Mouse (Mus musculus): Measurements from ENCODE around the gene Rdh9. TPM values are rescaled to one million over a fixed set of nuclear protein-coding genes. Genes with fewer than 3 reads are reported as not detected.

Gene Rdh9
- 0.27 TPM in 1 of 2 replicates, not detected in the other for total RNA-seq (2012; rRNA removed)

GRCm38 (mm10) chr10:127776011-127776410, at the start of gene Rdh9:
Gene Rdh9, plus strand, starts transcription at chr10:127776386.
- TF ChIP-seq HCFC1 (IDR thresholded peaks at IDR 0.05; ENCODE audit: borderline replicate concordance, insufficient read depth, low read length): no peak
- TF ChIP-seq CHD2 (IDR thresholded peaks at IDR 0.05; ENCODE audit: low read depth, low read length): no peak
- no peak for TF ChIP-seq ZNF384 (IDR thresholded peaks at IDR 0.05; ENCODE audit: low read depth, low read length)
- no peak for TF ChIP-seq MAFK (IDR thresholded peaks at IDR 0.05; ENCODE audit: insufficient read depth, low read depth, low read length)
- no peak for TF ChIP-seq ZC3H11A (IDR thresholded peaks at IDR 0.05; ENCODE audit: borderline replicate concordance, low read depth, low read length)
- Histone ChIP-seq H3K9ac (ENCODE audit: insufficient read depth, low read depth, low read length, poor library complexity, severe bottlenecking) (no peak within 1 kb of the TSS), H3K4me3 (ENCODE audit: insufficient read depth in 1 of 2, low read depth in 1 of 2, low read length in 2 of 2, poor library complexity in 1 of 2, severe bottlenecking in 1 of 2) (no peak within 1 kb of the TSS), H3K9me3 (ENCODE audit: control insufficient read depth, insufficient read depth, low read depth, low read length) (no peaks in the 10 kb centered on the region), H3K27ac (ENCODE audit: insufficient read depth, low read depth, low read length, poor library complexity, severe bottlenecking) (no peak within 1 kb of the TSS), H3K36me3 (ENCODE audit: control insufficient read depth, insufficient read depth, low read length, poor library complexity, severe bottlenecking) (no peaks in the 10 kb centered on the region), H3K4me1 (ENCODE audit: control insufficient read depth in 2 of 2, insufficient read depth in 2 of 2, low read length in 2 of 2, poor library complexity in 1 of 2) (no peaks in the 10 kb centered on the region)
- in situ Hi-C loops (cut with MboI; ENCODE audit: low sequenced_read_pairs in 2 of 2, unreplicated experiment in 2 of 2): no loop called here
- no peak for DNase-seq (ENCODE audit: low read depth, low spot score)

GRCm38 (mm10) chr10:127728437-127728836, 47.7 kb upstream of the Rdh9 start:
- TF ChIP-seq CHD2 (IDR thresholded peaks at IDR 0.05; ENCODE audit: low read depth, low read length) (no peak), ZC3H11A (IDR thresholded peaks at IDR 0.05; ENCODE audit: borderline replicate concordance, low read depth, low read length) (no peak), MAFK (IDR thresholded peaks at IDR 0.05; ENCODE audit: insufficient read depth, low read depth, low read length) (no peak), ZNF384 (IDR thresholded peaks at IDR 0.05; ENCODE audit: low read depth, low read length) (no peak), HCFC1 (IDR thresholded peaks at IDR 0.05; ENCODE audit: borderline replicate concordance, insufficient read depth, low read length) (no peak)
- Histone ChIP-seq H3K4me3 (ENCODE audit: insufficient read depth in 1 of 2, low read depth in 1 of 2, low read length in 2 of 2, poor library complexity in 1 of 2, severe bottlenecking in 1 of 2) (no peak overlapping the region), H3K4me1 (ENCODE audit: control insufficient read depth in 2 of 2, insufficient read depth in 2 of 2, low read length in 2 of 2, poor library complexity in 1 of 2) (peaks cover 6 to 7% of the 10 kb centered on the region in 2 experiments; a peak in 1 of 4 replicates), H3K9ac (ENCODE audit: insufficient read depth, low read depth, low read length, poor library complexity, severe bottlenecking) (no peak overlapping the region), H3K9me3 (ENCODE audit: control insufficient read depth, insufficient read depth, low read depth, low read length) (no peaks in the 10 kb centered on the region), H3K27ac (ENCODE audit: insufficient read depth, low read depth, low read length, poor library complexity, severe bottlenecking) (no peak overlapping the region), H3K36me3 (ENCODE audit: control insufficient read depth, insufficient read depth, low read length, poor library complexity, severe bottlenecking) (no peaks in the 10 kb centered on the region)
- in situ Hi-C loops (cut with MboI; ENCODE audit: low sequenced_read_pairs in 2 of 2, unreplicated experiment in 2 of 2): no loop called here
- DNase-seq (ENCODE audit: low read depth, low spot score): no peak

GRCm38 (mm10) chr10:127730285-127730932, 45.8 kb upstream of the Rdh9 start:
- H3K4me1 ChIP-seq (ENCODE audit: control insufficient read depth in 2 of 2, insufficient read depth in 2 of 2, low read length in 2 of 2, poor library complexity in 1 of 2): peaks cover 7 to 13% of the 10 kb centered on the region in 2 experiments; a peak in 1 of 4 replicates
- H3K27ac ChIP-seq (ENCODE audit: insufficient read depth, low read depth, low read length, poor library complexity, severe bottlenecking): no peak overlapping the region
- DNase-seq (ENCODE audit: low read depth, low spot score): no peak
- no peak overlapping the region for H3K4me3 ChIP-seq (ENCODE audit: insufficient read depth in 1 of 2, low read depth in 1 of 2, low read length in 2 of 2, poor library complexity in 1 of 2, severe bottlenecking in 1 of 2)
- H3K9ac ChIP-seq (ENCODE audit: insufficient read depth, low read depth, low read length, poor library complexity, severe bottlenecking): no peak overlapping the region
- in situ Hi-C loops (cut with MboI; ENCODE audit: low sequenced_read_pairs in 2 of 2, unreplicated experiment in 2 of 2): no loop called here
- no peaks in the 10 kb centered on the region for H3K36me3 ChIP-seq (ENCODE audit: control insufficient read depth, insufficient read depth, low read length, poor library complexity, severe bottlenecking)
- H3K9me3 ChIP-seq (ENCODE audit: control insufficient read depth, insufficient read depth, low read depth, low read length): no peaks in the 10 kb centered on the region
- TF ChIP-seq HCFC1 (IDR thresholded peaks at IDR 0.05; ENCODE audit: borderline replicate concordance, insufficient read depth, low read length): no peak
- no peak for TF ChIP-seq ZC3H11A (IDR thresholded peaks at IDR 0.05; ENCODE audit: borderline replicate concordance, low read depth, low read length)
- TF ChIP-seq ZNF384 (IDR thresholded peaks at IDR 0.05; ENCODE audit: low read depth, low read length): no peak
- TF ChIP-seq MAFK (IDR thresholded peaks at IDR 0.05; ENCODE audit: insufficient read depth, low read depth, low read length): no peak
- no peak for TF ChIP-seq CHD2 (IDR thresholded peaks at IDR 0.05; ENCODE audit: low read depth, low read length)

GRCm38 (mm10) chr10:127730933-127731310, 45.3 kb upstream of the Rdh9 start:
- H3K27ac ChIP-seq (ENCODE audit: insufficient read depth, low read depth, low read length, poor library complexity, severe bottlenecking): no peak overlapping the region
- H3K9ac ChIP-seq (ENCODE audit: insufficient read depth, low read depth, low read length, poor library complexity, severe bottlenecking): no peak overlapping the region
- H3K9me3 ChIP-seq (ENCODE audit: control insufficient read depth, insufficient read depth, low read depth, low read length): no peaks in the 10 kb centered on the region
- TF ChIP-seq ZNF384 (IDR thresholded peaks at IDR 0.05; ENCODE audit: low read depth, low read length): no peak
- no peak for TF ChIP-seq HCFC1 (IDR thresholded peaks at IDR 0.05; ENCODE audit: borderline replicate concordance, insufficient read depth, low read length)
- TF ChIP-seq CHD2 (IDR thresholded peaks at IDR 0.05; ENCODE audit: low read depth, low read length): no peak
- TF ChIP-seq MAFK (IDR thresholded peaks at IDR 0.05; ENCODE audit: insufficient read depth, low read depth, low read length): no peak
- TF ChIP-seq ZC3H11A (IDR thresholded peaks at IDR 0.05; ENCODE audit: borderline replicate concordance, low read depth, low read length): no peak
- H3K36me3 ChIP-seq (ENCODE audit: control insufficient read depth, insufficient read depth, low read length, poor library complexity, severe bottlenecking): no peaks in the 10 kb centered on the region
- no peak overlapping the region for H3K4me3 ChIP-seq (ENCODE audit: insufficient read depth in 1 of 2, low read depth in 1 of 2, low read length in 2 of 2, poor library complexity in 1 of 2, severe bottlenecking in 1 of 2)
- no peak for DNase-seq (ENCODE audit: low read depth, low spot score)
- H3K4me1 ChIP-seq (ENCODE audit: control insufficient read depth in 2 of 2, insufficient read depth in 2 of 2, low read length in 2 of 2, poor library complexity in 1 of 2): peaks cover 7 to 13% of the 10 kb centered on the region in 2 experiments; a peak in 1 of 4 replicates
- in situ Hi-C loops (cut with MboI; ENCODE audit: low sequenced_read_pairs in 2 of 2, unreplicated experiment in 2 of 2): no loop called here

Measured in ES-E14 (cell line).